Mouse (Mus musculus) thymus, adult 2 months (tissue): ENCODE data around the gene Syce1. TPM values are rescaled to one million over a fixed set of nuclear protein-coding genes. Genes with fewer than 3 reads are reported as not detected.
"Not testable (repeated sequence)": the region's sequence is repeated elsewhere in the genome, so short reads cannot be mapped to it uniquely, and the experiment has no call there.

Experiments used
- DNase-seq: peaks from one replicate; pipeline ENCODE4 v3.0.0; 2021
- H3K27ac ChIP-seq: fragments of 200-500 bp; 2 replicates; pipeline ENCODE4 v1.5.1; 2012; ENCODE audit warnings: low read length, control low read depth; ENCODE audit not compliant: control insufficient read depth, insufficient read depth
- H3K27me3 ChIP-seq: fragments of 200-500 bp; 2 replicates; pipeline ENCODE4 v1.6.1; 2012; ENCODE audit warnings: mild to moderate bottlenecking, low read length, moderate library complexity, mixed read lengths; ENCODE audit not compliant: control insufficient read depth, insufficient read depth
- H3K36me3 ChIP-seq: fragments of 200-500 bp; 2 replicates; pipeline ENCODE4 v1.6.1; 2012; ENCODE audit warnings: mild to moderate bottlenecking, low read length, moderate library complexity; ENCODE audit not compliant: control insufficient read depth, insufficient read depth
- H3K4me1 ChIP-seq: fragments of 200-500 bp; replicated peaks from 2 replicates; pipeline ENCODE4 v1.6.1; 2012; ENCODE audit warnings: low read length; ENCODE audit not compliant: control insufficient read depth, insufficient read depth
- H3K4me3 ChIP-seq: fragments of 200-500 bp; 2 replicates; pipeline ENCODE4 v1.5.1; 2012; ENCODE audit warnings: mild to moderate bottlenecking, low read length, control low read depth, moderate library complexity; ENCODE audit not compliant: control insufficient read depth, insufficient read depth
- CTCF ChIP-seq: fragments of 200-500 bp; IDR thresholded peaks from 2 replicates; pipeline ENCODE4 v1.5.1; 2012; ENCODE audit warnings: mild to moderate bottlenecking, control low read depth, low read length, moderate library complexity, borderline replicate concordance; ENCODE audit not compliant: control insufficient read depth, poor library complexity, insufficient read depth; ENCODE audit errors: extremely low read depth
- POLR2A ChIP-seq: fragments of 200-500 bp; IDR thresholded peaks from 2 replicates; pipeline ENCODE4 v1.6.1; 2012; ENCODE audit warnings: mild to moderate bottlenecking, low read length, control low read depth, moderate library complexity; ENCODE audit not compliant: control insufficient read depth, poor library complexity, insufficient read depth; ENCODE audit errors: extremely low read depth
- WGBS: fragments of 180-500 bp; shearing (Covaris S2); methylation state at CpG from one replicate; pipeline ENCODE4 v1.1.7; 2018; 5-methylcytosine and 5-hydroxymethylcytosine counted together
- polyA plus RNA-seq: library from polyadenylated mRNA; depleted of rRNA; stranded (reverse); fragments of >200 nt; gene quantifications from 2 replicates; pipeline ENCODE4 v1.2.3, GENCODE M21; 2012

Syce1 gene
- polyA plus RNA-seq, 1 experiment = 0.27 TPM

DNA sequence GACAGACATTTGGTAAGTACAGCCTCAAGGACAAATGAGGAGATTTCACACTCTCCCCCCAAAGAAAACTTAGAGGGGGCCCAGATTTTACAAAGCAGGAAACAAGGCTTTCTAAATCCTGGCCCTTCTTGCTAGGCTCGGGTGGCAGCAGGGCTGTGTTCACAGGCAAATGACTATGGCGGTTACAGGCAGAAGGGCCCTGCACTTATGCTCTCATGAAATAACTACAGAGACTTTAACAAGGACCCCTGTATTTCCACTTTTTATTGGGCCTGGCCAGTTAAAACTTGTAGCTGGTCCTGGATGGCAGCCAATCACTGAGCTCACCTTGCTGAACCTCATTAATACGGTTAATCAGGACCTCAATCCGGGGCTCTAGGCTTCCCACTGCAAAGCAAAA lies 7.1 kb downstream of the Syce1 start:
- 91% methylated on average over 4 of the region's 4 CpGs for WGBS

DNA sequence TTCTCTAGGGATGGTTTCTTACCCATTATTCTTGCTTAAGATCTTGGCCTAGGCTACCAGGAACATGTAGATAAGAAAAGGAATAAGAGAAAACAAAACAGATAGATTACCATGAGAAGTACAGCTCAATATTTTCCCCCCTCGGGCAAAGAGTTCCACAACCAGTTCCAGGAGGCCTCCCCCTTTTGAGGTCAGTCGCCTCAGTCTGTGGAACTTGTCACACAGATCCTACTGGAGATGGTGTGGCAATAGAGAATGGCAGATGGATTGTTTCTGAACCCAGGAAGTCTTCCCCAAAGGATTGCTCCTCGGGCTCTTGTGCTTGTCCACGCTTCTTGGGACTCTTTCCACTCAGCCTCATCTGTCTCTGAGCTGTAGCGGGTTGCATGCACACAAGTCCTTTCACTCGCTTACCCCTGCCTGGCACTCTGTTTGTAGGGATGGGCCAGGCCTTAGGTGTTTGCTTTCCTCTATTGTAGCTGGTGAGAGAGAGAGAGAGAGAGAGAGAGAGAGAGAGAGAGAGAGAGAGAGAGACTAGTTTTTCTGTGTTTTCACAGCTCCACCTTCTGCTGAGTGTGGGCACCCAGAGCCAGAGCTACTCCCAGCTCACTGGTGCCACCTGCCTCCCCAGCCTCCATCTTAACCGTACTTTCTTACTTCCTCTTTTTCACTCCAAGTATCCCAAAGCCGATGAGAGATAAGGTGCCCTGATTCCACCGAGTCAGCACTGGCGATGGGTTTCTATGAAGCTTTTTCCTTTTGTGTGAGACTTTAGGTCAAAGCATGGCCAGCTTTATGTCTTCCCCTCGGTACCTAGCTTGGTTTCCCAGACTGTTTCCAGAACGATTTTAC lies 21.5 kb downstream of the Syce1 start:
- DNase-seq = no peak
- Histone ChIP-seq H3K27ac (no peak overlapping the region), H3K36me3 (no peaks in the 10 kb centered on the region), H3K27me3 (no peaks in the 10 kb centered on the region), H3K4me3 (no peak overlapping the region), H3K4me1 (peaks cover 5% of the 10 kb centered on the region)
- WGBS = 50% methylated on average over 12 of the region's 12 CpGs
- no peak for TF ChIP-seq CTCF

More for the DNA sequence above, 7.1 kb downstream of the Syce1 start:
- Histone ChIP-seq H3K4me3 (no peak overlapping the region), H3K27ac (no peak overlapping the region), H3K27me3 (no peaks in the 10 kb centered on the region), H3K4me1 (no peaks in the 10 kb centered on the region), H3K36me3 (no peaks in the 10 kb centered on the region)
- no peak for DNase-seq
- no peak for TF ChIP-seq CTCF
- TF ChIP-seq POLR2A = no peak

DNA sequence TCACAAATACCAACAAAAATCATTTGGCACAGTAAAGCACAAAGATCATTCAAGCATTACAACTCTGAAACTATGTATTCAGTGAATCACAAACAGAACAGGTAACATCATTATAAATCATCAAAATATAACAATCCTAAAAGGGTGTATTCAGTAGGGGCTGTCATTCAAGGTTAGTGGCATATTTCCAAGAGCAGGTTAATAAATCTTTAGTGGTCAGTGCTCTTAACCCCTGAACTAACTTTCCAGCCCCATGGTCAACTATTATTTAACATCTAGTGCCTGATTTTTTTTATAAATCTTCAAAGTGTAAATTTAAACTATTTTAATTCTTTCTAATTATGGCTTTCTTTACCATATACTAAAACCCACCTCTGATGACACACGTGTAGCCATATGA lies 22.3 kb downstream of the Syce1 start:
- H3K27me3 ChIP-seq, H3K36me3 ChIP-seq, H3K27ac ChIP-seq, DNase-seq, H3K4me1 ChIP-seq, H3K4me3 ChIP-seq: not testable (repeated sequence)
- whole genome bisulfite sequencing = 91% methylated on average over 1 of the region's 1 CpGs

DNA sequence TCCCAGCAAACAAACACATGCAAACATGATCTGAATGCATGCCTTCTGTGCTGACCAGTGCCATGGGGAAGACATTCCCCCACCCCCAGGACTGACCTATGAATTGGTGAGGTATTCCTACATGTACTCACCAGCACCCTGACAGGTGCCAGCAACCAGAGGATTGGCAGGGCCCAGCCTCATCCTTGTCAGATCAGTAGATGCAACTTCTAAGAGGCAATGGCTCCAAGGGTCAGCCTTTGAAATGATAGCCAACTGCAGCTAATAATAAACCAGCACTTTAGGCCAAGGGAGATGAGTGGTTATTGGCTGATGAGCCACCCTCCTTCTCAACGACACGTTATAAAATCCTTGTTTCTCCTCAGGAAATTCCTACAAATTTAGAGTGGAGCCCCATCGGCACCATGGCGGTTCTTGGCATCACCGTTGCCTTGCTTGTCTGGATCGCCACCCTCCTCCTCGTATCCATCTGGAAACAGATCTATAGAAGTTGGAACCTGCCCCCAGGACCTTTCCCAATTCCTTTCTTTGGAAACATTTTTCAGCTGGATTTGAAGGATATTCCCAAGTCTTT lies 24.1 kb downstream of the Syce1 start, which contains the start of gene Cyp2e1:
Cyp2e1 (plus strand) TSS at position 293 of the 574 bp plus-strand sequence.
- DNase-seq = no peak

DNA sequence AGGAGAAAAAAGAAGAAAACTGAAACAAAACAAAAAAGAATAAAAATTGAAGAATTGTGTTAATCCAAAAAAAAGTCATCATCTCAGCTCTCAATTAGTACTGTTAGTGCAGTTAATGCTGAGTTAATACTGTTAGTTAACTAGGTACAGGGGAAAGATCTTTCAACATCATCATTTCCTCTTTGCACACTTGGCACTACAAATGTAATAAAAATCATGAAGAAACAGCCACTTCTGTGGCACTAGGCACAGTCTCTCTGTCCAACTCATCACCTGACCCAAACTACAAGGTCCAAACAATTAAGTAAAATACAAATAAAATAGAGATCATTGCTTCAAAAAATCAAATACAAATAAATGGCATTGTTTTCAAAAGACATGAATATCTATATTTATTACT lies 27.0 kb downstream of the Syce1 start:
- Histone ChIP-seq H3K27ac (no peak overlapping the region), H3K4me3 (no peak overlapping the region), H3K36me3 (no peaks in the 10 kb centered on the region), H3K27me3 (no peaks in the 10 kb centered on the region), H3K4me1 (no peaks in the 10 kb centered on the region)
- TF ChIP-seq CTCF = no peak
- TF ChIP-seq POLR2A = no peak
- no peak for DNase-seq

More for the DNA sequence above, 24.1 kb downstream of the Syce1 start, which contains the start of gene Cyp2e1:
- 95% methylated on average over 7 of the region's 7 CpGs for WGBS
- Histone ChIP-seq H3K36me3 (no peaks in the 10 kb centered on the region), H3K27me3 (no peaks in the 10 kb centered on the region), H3K4me3 (no peak within 1 kb of the TSS), H3K4me1 (peaks cover 5% of the 10 kb centered on the region), H3K27ac (no peak within 1 kb of the TSS)
- TF ChIP-seq CTCF = no peak
- TF ChIP-seq POLR2A = no peak

DNA sequence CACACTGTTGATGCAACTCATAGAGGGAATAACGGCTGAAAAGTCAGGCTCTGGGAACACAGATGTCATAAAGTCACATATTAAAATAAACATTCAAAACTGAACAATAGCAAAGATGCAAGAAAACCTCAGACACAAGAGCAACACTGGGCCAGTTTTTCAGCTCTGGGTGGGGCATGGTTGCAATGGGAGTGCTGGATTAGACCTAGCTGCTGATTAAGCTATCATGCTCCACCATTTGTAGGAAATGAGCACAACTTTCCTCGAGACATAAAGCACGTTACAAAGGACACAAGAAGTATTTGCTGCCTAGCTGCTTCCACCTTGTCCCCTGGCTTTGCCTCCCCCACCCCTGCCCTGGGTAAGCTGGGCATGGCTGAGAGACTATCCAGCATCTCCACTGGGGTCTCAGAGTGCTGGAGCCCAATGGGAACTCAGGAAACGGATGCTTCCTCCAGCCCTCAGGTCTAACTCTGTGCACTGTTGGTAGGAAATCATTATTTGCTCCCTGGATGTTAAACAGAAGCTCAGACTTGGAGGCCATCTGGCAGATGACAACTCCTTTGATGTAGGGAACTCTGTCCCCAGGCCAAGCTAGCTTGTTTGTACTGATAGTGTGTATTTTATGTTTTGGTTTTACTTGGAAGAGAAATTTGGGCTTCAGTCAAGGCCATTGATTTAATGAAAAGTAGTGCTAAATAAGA lies 31.3 kb downstream of the Syce1 start:
- H3K27me3 ChIP-seq = no peaks in the 10 kb centered on the region
- DNase-seq = no peak
- no peak overlapping the region for H3K27ac ChIP-seq
- no peaks in the 10 kb centered on the region for H3K36me3 ChIP-seq
- H3K4me3 ChIP-seq = no peak overlapping the region
- TF ChIP-seq POLR2A (no peak), CTCF (no peak)
- 79% methylated on average over 4 of the region's 4 CpGs for WGBS
- no peaks in the 10 kb centered on the region for H3K4me1 ChIP-seq
